Mouse (Mus musculus): ENCODE results near the gene Spaca3. TPM values are rescaled to one million over a fixed set of nuclear protein-coding genes. Genes with fewer than 3 reads are reported as not detected.

Gene Spaca3
- polyA plus RNA-seq (2014; fragmentation: Nextera tagmentation; extraction: Ambion mirVana): not detected in 2 replicates

GRCm38 (mm10) chr11:80858065-80858464, at the start of gene Spaca3:
TSS of gene Spaca3 (plus strand) at chr11:80858365.
- Histone ChIP-seq H3K27me3 (ENCODE audit: control insufficient read depth, insufficient read depth, low read length) (no peaks in the 10 kb centered on the region), H3K9ac (ENCODE audit: low read length) (no peak within 1 kb of the TSS), H3K4me3 (ENCODE audit: low read depth, low read length) (no peak within 1 kb of the TSS), H3K9me3 (ENCODE audit: control insufficient read depth, low read length) (no peaks in the 10 kb centered on the region), H3K4me1 (ENCODE audit: control insufficient read depth, insufficient read depth, low read length) (no peaks in the 10 kb centered on the region), H3K4me2 (ENCODE audit: low read depth) (no peak within 1 kb of the TSS), H3K36me3 (ENCODE audit: control insufficient read depth, insufficient read depth, low read length) (no peaks in the 10 kb centered on the region), H3K27ac (ENCODE audit: low read depth, low read length) (no peak within 1 kb of the TSS)
- WGBS: 76% methylated on average over 10 of the region's 10 CpGs
- ATAC-seq (ENCODE audit: insufficient read depth, low FRiP score, low TSS enrichment) (no peak), DNase-seq (ENCODE audit: low spot score) (no peak)

- DNase-seq (ENCODE audit: low spot score) (no peak), ATAC-seq (ENCODE audit: insufficient read depth, low FRiP score, low TSS enrichment) (no peak)
- 67% methylated on average over 6 of the region's 6 CpGs for WGBS
- Histone ChIP-seq H3K4me3 (ENCODE audit: low read depth, low read length) (no peak overlapping the region), H3K9me3 (ENCODE audit: control insufficient read depth, low read length) (no peaks in the 10 kb centered on the region), H3K9ac (ENCODE audit: low read length) (no peak overlapping the region), H3K36me3 (ENCODE audit: control insufficient read depth, insufficient read depth, low read length) (0 out of 2 replicates have a peak, but pooled peaks cover 2% of the 10 kb centered on the region), H3K4me2 (ENCODE audit: low read depth) (no peak overlapping the region), H3K27me3 (ENCODE audit: control insufficient read depth, insufficient read depth, low read length) (no peaks in the 10 kb centered on the region), H3K27ac (ENCODE audit: low read depth, low read length) (no peak overlapping the region), H3K4me1 (ENCODE audit: control insufficient read depth, insufficient read depth, low read length) (peaks cover 9% of the 10 kb centered on the region; the same call in 1 of the 2 replicates)
These were observed 49.6 kb upstream of the Spaca3 start for GRCm38 (mm10) chr11:80808551-80809070.

GRCm38 (mm10) chr11:80809666-80809992, 48.5 kb upstream of the Spaca3 start:
- H3K9ac ChIP-seq (ENCODE audit: low read length): peak overlapping the region; percentile 92
- peaks cover 9% of the 10 kb centered on the region; the same call in 1 of the 2 replicates for H3K4me1 ChIP-seq (ENCODE audit: control insufficient read depth, insufficient read depth, low read length)
- DNase-seq (ENCODE audit: low spot score) (no peak), ATAC-seq (ENCODE audit: insufficient read depth, low FRiP score, low TSS enrichment) (no peak)
- H3K36me3 ChIP-seq (ENCODE audit: control insufficient read depth, insufficient read depth, low read length): 0 out of 2 replicates have a peak, but pooled peaks cover 2% of the 10 kb centered on the region
- no peaks in the 10 kb centered on the region for H3K27me3 ChIP-seq (ENCODE audit: control insufficient read depth, insufficient read depth, low read length)
- 41% methylated on average over 5 of the region's 6 CpGs for WGBS
- no peaks in the 10 kb centered on the region for H3K9me3 ChIP-seq (ENCODE audit: control insufficient read depth, low read length)
- peak overlapping the region; percentile 88 for H3K4me2 ChIP-seq (ENCODE audit: low read depth)
- no peak overlapping the region for H3K27ac ChIP-seq (ENCODE audit: low read depth, low read length)
- H3K4me3 ChIP-seq (ENCODE audit: low read depth, low read length): peak overlapping the region; percentile 50; the same call in 1 of the 2 replicates

- H3K27me3 ChIP-seq (ENCODE audit: control insufficient read depth, insufficient read depth, low read length): no peaks in the 10 kb centered on the region
- H3K4me2 ChIP-seq (ENCODE audit: low read depth): peak within 1 kb of the TSS; percentile 88
- peak within 1 kb of the TSS; percentile 80 for H3K27ac ChIP-seq (ENCODE audit: low read depth, low read length)
- peaks cover 9% of the 10 kb centered on the region; the same call in 1 of the 2 replicates for H3K4me1 ChIP-seq (ENCODE audit: control insufficient read depth, insufficient read depth, low read length)
- peak within 1 kb of the TSS; percentile 50 for H3K4me3 ChIP-seq (ENCODE audit: low read depth, low read length)
- no peaks in the 10 kb centered on the region for H3K9me3 ChIP-seq (ENCODE audit: control insufficient read depth, low read length)
- DNase-seq (ENCODE audit: low spot score) (peak; percentile 57), ATAC-seq (ENCODE audit: insufficient read depth, low FRiP score, low TSS enrichment) (peak; percentile 60)
- 0 out of 2 replicates have a peak, but pooled peaks cover 2% of the 10 kb centered on the region for H3K36me3 ChIP-seq (ENCODE audit: control insufficient read depth, insufficient read depth, low read length)
- H3K9ac ChIP-seq (ENCODE audit: low read length): peak within 1 kb of the TSS; percentile 92
- WGBS: under 1% methylated on average over 46 of the region's 54 CpGs
These were observed 48.0 kb upstream of the Spaca3 start, which contains the start of gene Tmem98 for GRCm38 (mm10) chr11:80809993-80810821. TSS of gene Tmem98 (plus strand) at chr11:80810175.

GRCm38 (mm10) chr11:80811156-80811555, 47.0 kb upstream of the Spaca3 start:
- no peak overlapping the region for H3K27ac ChIP-seq (ENCODE audit: low read depth, low read length)
- H3K4me1 ChIP-seq (ENCODE audit: control insufficient read depth, insufficient read depth, low read length): peaks cover 9% of the 10 kb centered on the region; the same call in 1 of the 2 replicates
- no peak for ATAC-seq (ENCODE audit: insufficient read depth, low FRiP score, low TSS enrichment)
- H3K4me2 ChIP-seq (ENCODE audit: low read depth): peak overlapping the region; percentile 88
- H3K4me3 ChIP-seq (ENCODE audit: low read depth, low read length): peak overlapping the region; percentile 50
- no peaks in the 10 kb centered on the region for H3K9me3 ChIP-seq (ENCODE audit: control insufficient read depth, low read length)
- peak; percentile 15 for DNase-seq (ENCODE audit: low spot score)
- H3K9ac ChIP-seq (ENCODE audit: low read length): peak overlapping the region; percentile 92
- WGBS: 22% methylated on average over 5 of the region's 5 CpGs
- H3K36me3 ChIP-seq (ENCODE audit: control insufficient read depth, insufficient read depth, low read length): 0 out of 2 replicates have a peak, but pooled peaks cover 2% of the 10 kb centered on the region
- no peaks in the 10 kb centered on the region for H3K27me3 ChIP-seq (ENCODE audit: control insufficient read depth, insufficient read depth, low read length)

GRCm38 (mm10) chr11:80815354-80815753, 42.8 kb upstream of the Spaca3 start:
- peaks cover 9% of the 10 kb centered on the region; the same call in 1 of the 2 replicates for H3K4me1 ChIP-seq (ENCODE audit: control insufficient read depth, insufficient read depth, low read length)
- DNase-seq (ENCODE audit: low spot score): no peak
- H3K27ac ChIP-seq (ENCODE audit: low read depth, low read length): no peak overlapping the region
- no peak overlapping the region for H3K9ac ChIP-seq (ENCODE audit: low read length)
- H3K4me3 ChIP-seq (ENCODE audit: low read depth, low read length): no peak overlapping the region
- no peaks in the 10 kb centered on the region for H3K9me3 ChIP-seq (ENCODE audit: control insufficient read depth, low read length)
- H3K4me2 ChIP-seq (ENCODE audit: low read depth): no peak overlapping the region
- H3K36me3 ChIP-seq (ENCODE audit: control insufficient read depth, insufficient read depth, low read length): peaks cover 4% of the 10 kb centered on the region
- no peaks in the 10 kb centered on the region for H3K27me3 ChIP-seq (ENCODE audit: control insufficient read depth, insufficient read depth, low read length)
- no peak for ATAC-seq (ENCODE audit: insufficient read depth, low FRiP score, low TSS enrichment)
- 93% methylated on average over 7 of the region's 7 CpGs for WGBS

- H3K9me3 ChIP-seq (ENCODE audit: control insufficient read depth, low read length): no peaks in the 10 kb centered on the region
- no peak overlapping the region for H3K9ac ChIP-seq (ENCODE audit: low read length)
- H3K4me2 ChIP-seq (ENCODE audit: low read depth): no peak overlapping the region
- H3K4me1 ChIP-seq (ENCODE audit: control insufficient read depth, insufficient read depth, low read length): no peaks in the 10 kb centered on the region
- 49% methylated on average over 11 of the region's 11 CpGs for WGBS
- DNase-seq (ENCODE audit: low spot score) (peak; percentile 74), ATAC-seq (ENCODE audit: insufficient read depth, low FRiP score, low TSS enrichment) (no peak)
- peaks cover 2% of the 10 kb centered on the region for H3K36me3 ChIP-seq (ENCODE audit: control insufficient read depth, insufficient read depth, low read length)
- H3K4me3 ChIP-seq (ENCODE audit: low read depth, low read length): no peak overlapping the region
- no peaks in the 10 kb centered on the region for H3K27me3 ChIP-seq (ENCODE audit: control insufficient read depth, insufficient read depth, low read length)
- H3K27ac ChIP-seq (ENCODE audit: low read depth, low read length): no peak overlapping the region; the same call in 1 of the 2 replicates
These were observed 40.0 kb upstream of the Spaca3 start for GRCm38 (mm10) chr11:80818060-80818697.

GRCm38 (mm10) chr11:80820085-80820484, 38.1 kb upstream of the Spaca3 start:
- H3K4me3 ChIP-seq (ENCODE audit: low read depth, low read length): no peak overlapping the region
- H3K36me3 ChIP-seq (ENCODE audit: control insufficient read depth, insufficient read depth, low read length): peaks cover 2% of the 10 kb centered on the region
- H3K27ac ChIP-seq (ENCODE audit: low read depth, low read length): no peak overlapping the region
- H3K9ac ChIP-seq (ENCODE audit: low read length): no peak overlapping the region
- no peaks in the 10 kb centered on the region for H3K4me1 ChIP-seq (ENCODE audit: control insufficient read depth, insufficient read depth, low read length)
- H3K9me3 ChIP-seq (ENCODE audit: control insufficient read depth, low read length): no peaks in the 10 kb centered on the region
- no peak overlapping the region for H3K4me2 ChIP-seq (ENCODE audit: low read depth)
- ATAC-seq (ENCODE audit: insufficient read depth, low FRiP score, low TSS enrichment) (no peak), DNase-seq (ENCODE audit: low spot score) (no peak)
- no peaks in the 10 kb centered on the region for H3K27me3 ChIP-seq (ENCODE audit: control insufficient read depth, insufficient read depth, low read length)
- 79% methylated on average over 3 of the region's 3 CpGs for WGBS

All from neural tube, embryonic 11.5 days (tissue).